Mouse (Mus musculus) neural tube, embryonic 15.5 days (tissue): Measurements from ENCODE around the gene Inhba. TPM values are rescaled to one million over a fixed set of nuclear protein-coding genes. Genes with fewer than 3 reads are reported as not detected.

Experiments used
- ATAC-seq: fragments of 200-750 bp; cut with Nextera tagmentation; 2 replicates; pipeline ENCODE4 v1.8.0; 2017; ENCODE audit warnings: mild to moderate bottlenecking, moderate TSS enrichment, moderate library complexity; ENCODE audit not compliant: low FRiP score
- H3K27ac ChIP-seq: fragments of 300-500 bp; sonication (generic); replicated peaks from 2 replicates; pipeline ENCODE4 v1.5.1; 2015; ENCODE audit warnings: mild to moderate bottlenecking, inconsistent platforms
- H3K27me3 ChIP-seq: fragments of 300-500 bp; sonication (generic); replicated peaks from 2 replicates; pipeline ENCODE4 v1.6.1; 2015; ENCODE audit warnings: inconsistent platforms
- H3K36me3 ChIP-seq: fragments of 300-500 bp; sonication (generic); 2 replicates; pipeline ENCODE4 v1.6.1; 2015; ENCODE audit warnings: inconsistent platforms
- H3K4me1 ChIP-seq: fragments of 300-500 bp; sonication (generic); 2 replicates; pipeline ENCODE4 v1.6.1; 2015; ENCODE audit warnings: inconsistent platforms
- H3K4me2 ChIP-seq: fragments of 300-500 bp; sonication (generic); 2 replicates; pipeline ENCODE4 v1.6.1; 2015; ENCODE audit warnings: inconsistent platforms, mild to moderate bottlenecking, moderate library complexity
- H3K4me3 ChIP-seq: fragments of 300-500 bp; sonication (generic); replicated peaks from 2 replicates; pipeline ENCODE4 v1.5.1; 2015; ENCODE audit warnings: mild to moderate bottlenecking, inconsistent platforms
- H3K9ac ChIP-seq: fragments of 300-500 bp; sonication (generic); replicated peaks from 2 replicates; pipeline ENCODE4 v1.6.1; 2015; ENCODE audit warnings: mild to moderate bottlenecking, inconsistent platforms
- H3K9me3 ChIP-seq: fragments of 300-500 bp; sonication (generic); replicated peaks from 2 replicates; pipeline ENCODE4 v1.6.1; 2016; ENCODE audit warnings: inconsistent platforms
- WGBS: fragments of 180-500 bp; shearing (Covaris S2); methylation state at CpG from one replicate; pipeline ENCODE4 v1.1.7; 2015; ENCODE audit warnings: mixed read lengths; 5-methylcytosine and 5-hydroxymethylcytosine counted together
- polyA plus RNA-seq: library from polyadenylated mRNA; unstranded; fragments of >200 nt; fragmentation: Nextera tagmentation; extraction: Ambion mirVana; gene quantifications from 2 replicates; pipeline ENCODE4 v1.2.1, GENCODE M21; 2015

Gene Inhba
- polyA plus RNA-seq, 1 experiment from 2014 or later: 4.7 TPM

- peak overlapping the region; percentile 50 for H3K4me2 ChIP-seq
- peak overlapping the region; percentile 24 for H3K4me3 ChIP-seq
- H3K27me3 ChIP-seq: peaks cover 9% of the 10 kb centered on the region
- peak overlapping the region; percentile 20 for H3K27ac ChIP-seq
- peak; percentile 91 for ATAC-seq
- no peaks in the 10 kb centered on the region for H3K36me3 ChIP-seq
- H3K9me3 ChIP-seq: no peaks in the 10 kb centered on the region
- WGBS: 32% methylated on average over 13 of the region's 13 CpGs
- peak overlapping the region; percentile 8; the same call in 1 of the 2 replicates for H3K9ac ChIP-seq
- peaks cover 10% of the 10 kb centered on the region for H3K4me1 ChIP-seq
These were observed 11.7 kb downstream of the Inhba start for GRCm38 (mm10) chr13:16023070-16024039.

GRCm38 (mm10) chr13:16030557-16031057, 19.0 kb downstream of the Inhba start:
- H3K9me3 ChIP-seq: no peaks in the 10 kb centered on the region
- no peaks in the 10 kb centered on the region for H3K4me1 ChIP-seq
- H3K4me2 ChIP-seq: no peak overlapping the region
- no peaks in the 10 kb centered on the region for H3K36me3 ChIP-seq
- no peak overlapping the region for H3K27ac ChIP-seq
- ATAC-seq: no peak
- WGBS: 79% methylated on average over 5 of the region's 5 CpGs
- H3K27me3 ChIP-seq: no peaks in the 10 kb centered on the region
- H3K4me3 ChIP-seq: no peak overlapping the region
- no peak overlapping the region for H3K9ac ChIP-seq

GRCm38 (mm10) chr13:16032425-16032824, 20.8 kb downstream of the Inhba start:
- Histone ChIP-seq H3K4me3 (no peak overlapping the region), H3K27me3 (no peaks in the 10 kb centered on the region), H3K9me3 (no peaks in the 10 kb centered on the region), H3K9ac (no peak overlapping the region), H3K4me2 (no peak overlapping the region), H3K27ac (no peak overlapping the region), H3K4me1 (no peaks in the 10 kb centered on the region), H3K36me3 (no peaks in the 10 kb centered on the region)
- no peak for ATAC-seq

- H3K27me3 ChIP-seq: no peaks in the 10 kb centered on the region
- 32% methylated on average over 6 of the region's 6 CpGs for WGBS
- H3K4me2 ChIP-seq: no peak overlapping the region
- ATAC-seq: no peak
- H3K4me1 ChIP-seq: no peaks in the 10 kb centered on the region
- no peak overlapping the region for H3K9ac ChIP-seq
- H3K4me3 ChIP-seq: no peak overlapping the region
- H3K27ac ChIP-seq: no peak overlapping the region
- H3K36me3 ChIP-seq: no peaks in the 10 kb centered on the region
- H3K9me3 ChIP-seq: no peaks in the 10 kb centered on the region
These were observed 21.4 kb downstream of the Inhba start for GRCm38 (mm10) chr13:16032935-16033592.

- Histone ChIP-seq H3K4me1 (no peaks in the 10 kb centered on the region), H3K4me3 (no peak overlapping the region), H3K4me2 (no peak overlapping the region), H3K36me3 (no peaks in the 10 kb centered on the region), H3K27ac (no peak overlapping the region), H3K27me3 (no peaks in the 10 kb centered on the region), H3K9ac (no peak overlapping the region), H3K9me3 (no peaks in the 10 kb centered on the region)
- WGBS: 92% methylated on average over 2 of the region's 2 CpGs
- ATAC-seq: no peak
These were observed 57.4 kb downstream of the Inhba start for GRCm38 (mm10) chr13:16069079-16069478.

GRCm38 (mm10) chr13:16077276-16077675, 65.6 kb downstream of the Inhba start:
- no peak for ATAC-seq
- Histone ChIP-seq H3K4me3 (no peak overlapping the region), H3K9ac (no peak overlapping the region), H3K9me3 (no peaks in the 10 kb centered on the region), H3K27ac (no peak overlapping the region), H3K36me3 (no peaks in the 10 kb centered on the region), H3K27me3 (no peaks in the 10 kb centered on the region), H3K4me2 (no peak overlapping the region), H3K4me1 (no peaks in the 10 kb centered on the region)
- WGBS: 78% methylated on average over 5 of the region's 5 CpGs

GRCm38 (mm10) chr13:16078216-16078731, 66.6 kb downstream of the Inhba start:
- Histone ChIP-seq H3K4me3 (no peak overlapping the region), H3K27ac (no peak overlapping the region), H3K9ac (no peak overlapping the region), H3K9me3 (no peaks in the 10 kb centered on the region), H3K27me3 (no peaks in the 10 kb centered on the region), H3K4me1 (no peaks in the 10 kb centered on the region), H3K4me2 (no peak overlapping the region), H3K36me3 (no peaks in the 10 kb centered on the region)
- 74% methylated on average over 7 of the region's 7 CpGs for WGBS
- ATAC-seq: no peak

- no peak overlapping the region for H3K4me3 ChIP-seq
- H3K4me1 ChIP-seq: no peaks in the 10 kb centered on the region
- no peaks in the 10 kb centered on the region for H3K36me3 ChIP-seq
- H3K9ac ChIP-seq: no peak overlapping the region
- no peaks in the 10 kb centered on the region for H3K27me3 ChIP-seq
- H3K27ac ChIP-seq: no peak overlapping the region
- WGBS: 71% methylated on average over 2 of the region's 2 CpGs
- no peaks in the 10 kb centered on the region for H3K9me3 ChIP-seq
- ATAC-seq: no peak
- H3K4me2 ChIP-seq: no peak overlapping the region
These were observed 68.6 kb downstream of the Inhba start for GRCm38 (mm10) chr13:16080205-16080604.
